Mouse (Mus musculus) E14TG2a.4 (cell line): ENCODE data around the gene Eml5.

Experiments
- CTCF ChIP-seq: conservative IDR thresholded peaks from 2 replicates; pipeline ENCODE4 v1.5.1; 2014; ENCODE audit warnings: low read length
- NANOG ChIP-seq: IDR thresholded peaks from 2 replicates; pipeline ENCODE4 v1.6.1; 2014; ENCODE audit warnings: borderline replicate concordance, low read length, mixed read lengths
- POU5F1 ChIP-seq: IDR thresholded peaks from 2 replicates; pipeline ENCODE4 v1.6.1; 2014; ENCODE audit warnings: low read length, borderline replicate concordance

GRCm38 (mm10) chr12:98766241-98766640, 135.0 kb downstream of the Eml5 start:
- TF ChIP-seq CTCF (no peak), POU5F1 (no peak), NANOG (no peak)
